Mouse (Mus musculus) midbrain, embryonic 16.5 days (tissue): ENCODE results near the gene Apob. TPM values are rescaled to one million over a fixed set of nuclear protein-coding genes. Genes with fewer than 3 reads are reported as not detected.

Experiments
- ATAC-seq: fragments of 200-750 bp; cut with Nextera tagmentation; 2 replicates; pipeline ENCODE4 v1.8.0; 2017; ENCODE audit warnings: moderate TSS enrichment
- H3K27ac ChIP-seq: fragments of 300-500 bp; sonication (generic); 2 replicates; pipeline ENCODE4 v1.5.1; 2014; ENCODE audit warnings: mild to moderate bottlenecking, low read length, mixed read lengths
- H3K27me3 ChIP-seq: fragments of 300-500 bp; sonication (generic); 2 replicates; pipeline ENCODE4 v1.6.1; 2014; ENCODE audit warnings: low read depth, low read length, mixed read lengths; ENCODE audit not compliant: control insufficient read depth, insufficient read depth
- H3K36me3 ChIP-seq: fragments of 300-500 bp; sonication (generic); 2 replicates; pipeline ENCODE4 v1.6.1; 2014; ENCODE audit warnings: mild to moderate bottlenecking, low read length, moderate library complexity, mixed read lengths; ENCODE audit not compliant: control insufficient read depth, insufficient read depth
- H3K4me1 ChIP-seq: fragments of 300-500 bp; sonication (generic); 2 replicates; pipeline ENCODE4 v1.6.1; 2014; ENCODE audit warnings: mild to moderate bottlenecking, low read length, mixed read lengths; ENCODE audit not compliant: control insufficient read depth, insufficient read depth
- H3K4me2 ChIP-seq: fragments of 300-500 bp; sonication (generic); 2 replicates; pipeline ENCODE4 v1.6.1; 2014; ENCODE audit warnings: mild to moderate bottlenecking, low read length, mixed read lengths
- H3K4me3 ChIP-seq: fragments of 300-500 bp; sonication (generic); 2 replicates; pipeline ENCODE4 v1.5.1; 2014; ENCODE audit warnings: low read depth, mild to moderate bottlenecking, low read length, moderate library complexity, mixed read lengths
- H3K9ac ChIP-seq: fragments of 300-500 bp; sonication (generic); 2 replicates; pipeline ENCODE4 v1.6.1; 2014; ENCODE audit warnings: low read depth, low read length, mixed read lengths
- H3K9me3 ChIP-seq: fragments of 300-500 bp; sonication (generic); replicated peaks from 2 replicates; pipeline ENCODE4 v1.6.1; 2014; ENCODE audit warnings: mild to moderate bottlenecking, low read length, mixed read lengths; ENCODE audit not compliant: control insufficient read depth, poor library complexity, severe bottlenecking
- WGBS: fragments of 180-500 bp; shearing (Covaris S2); extraction: QIAGEN DNeasy Blood & Tissue Kit; methylation state at CpG from one replicate; pipeline ENCODE4 v1.1.7; 2014; 5-methylcytosine and 5-hydroxymethylcytosine counted together
- polyA plus RNA-seq: library from polyadenylated mRNA; unstranded; fragments of >200 nt; fragmentation: Nextera tagmentation; extraction: Ambion mirVana; gene quantifications from 2 replicates; pipeline ENCODE4 v1.2.1, GENCODE M21; 2015

Gene Apob
- polyA plus RNA-seq, 1 experiment from 2014 or later = not detected

DNA sequence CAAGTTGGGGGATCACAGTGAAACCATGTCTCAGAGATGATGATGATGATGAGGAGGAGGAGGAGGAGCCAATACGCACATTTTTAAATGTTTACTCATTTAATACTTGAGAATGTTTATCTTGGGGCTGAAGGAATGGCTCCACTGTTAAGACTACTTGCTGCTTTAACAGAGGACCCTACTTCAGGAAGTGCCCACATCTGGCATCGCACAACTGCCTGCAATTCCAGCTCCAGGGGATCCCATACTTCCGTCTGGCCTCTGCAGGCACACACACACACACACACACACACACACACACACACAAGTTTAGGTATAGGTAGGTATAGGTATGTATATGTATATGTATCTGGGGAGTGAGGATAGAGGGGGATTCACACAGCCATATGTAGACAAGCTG is 6.6 kb upstream of the Apob start:
- WGBS = 88% methylated on average over 3 of the region's 3 CpGs

DNA sequence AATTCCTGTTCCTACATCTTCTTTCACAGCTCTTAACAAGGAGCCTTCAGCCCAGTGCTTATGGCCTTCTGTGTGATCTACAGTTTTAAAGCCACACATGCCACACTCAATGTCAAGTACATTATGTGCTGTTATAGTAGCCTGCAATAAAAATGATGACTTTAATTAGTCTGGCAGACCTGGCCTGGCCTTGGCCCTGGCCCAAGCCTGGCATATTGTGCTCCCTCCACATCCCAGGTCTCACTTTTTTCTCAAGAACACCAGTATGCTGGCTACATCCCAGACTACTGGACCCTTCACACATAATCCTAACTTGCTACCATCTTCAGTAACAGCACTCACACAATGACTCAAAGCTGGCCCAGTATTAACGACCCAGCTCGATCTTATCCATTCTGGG is 5.7 kb upstream of the Apob start:
- Histone ChIP-seq H3K27ac (no peak overlapping the region), H3K9me3 (no peaks in the 10 kb centered on the region), H3K4me3 (no peak overlapping the region), H3K9ac (no peak overlapping the region), H3K4me2 (no peak overlapping the region), H3K36me3 (no peaks in the 10 kb centered on the region), H3K27me3 (no peaks in the 10 kb centered on the region), H3K4me1 (no peaks in the 10 kb centered on the region)
- WGBS = 89% methylated on average over 2 of the region's 2 CpGs
- no peak for ATAC-seq

More for the DNA sequence above, 6.6 kb upstream of the Apob start:
- H3K9ac ChIP-seq = no peak overlapping the region
- no peaks in the 10 kb centered on the region for H3K36me3 ChIP-seq
- no peaks in the 10 kb centered on the region for H3K27me3 ChIP-seq
- H3K4me3 ChIP-seq = no peak overlapping the region
- H3K27ac ChIP-seq = no peak overlapping the region
- H3K9me3 ChIP-seq = no peaks in the 10 kb centered on the region
- no peak overlapping the region for H3K4me2 ChIP-seq
- H3K4me1 ChIP-seq = no peaks in the 10 kb centered on the region
- no peak for ATAC-seq

DNA sequence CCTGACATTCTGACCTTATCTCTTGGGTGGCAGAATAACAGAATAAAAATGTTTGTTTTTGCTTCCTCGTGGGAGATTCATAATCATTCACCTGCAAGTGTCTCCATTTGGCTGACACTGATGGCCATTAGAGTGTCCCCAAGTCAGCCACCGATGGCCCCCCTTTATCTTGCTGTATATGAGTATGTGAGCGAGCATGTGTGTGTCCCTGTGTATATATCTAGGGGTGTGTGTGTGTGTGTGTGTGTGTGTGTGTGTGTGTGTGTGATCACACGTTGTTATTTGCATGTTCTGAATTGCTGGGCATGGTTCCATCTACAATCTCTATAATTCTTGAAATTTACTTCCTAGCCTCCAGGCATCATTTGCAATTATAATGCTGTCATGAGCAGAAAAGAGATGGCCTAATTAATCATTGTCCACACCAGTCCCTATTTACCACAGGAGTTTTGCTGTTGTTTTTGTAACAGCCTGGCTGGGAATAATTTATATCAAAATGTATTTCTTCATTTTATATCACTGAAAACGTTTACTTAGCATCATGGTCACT is 3.6 kb upstream of the Apob start:
- Histone ChIP-seq H3K27me3 (no peaks in the 10 kb centered on the region), H3K36me3 (no peaks in the 10 kb centered on the region), H3K4me1 (no peaks in the 10 kb centered on the region), H3K4me3 (no peak overlapping the region), H3K4me2 (no peak overlapping the region), H3K9ac (no peak overlapping the region), H3K27ac (no peak overlapping the region), H3K9me3 (no peaks in the 10 kb centered on the region)
- WGBS = 55% methylated on average over 5 of the region's 5 CpGs
- ATAC-seq = no peak

DNA sequence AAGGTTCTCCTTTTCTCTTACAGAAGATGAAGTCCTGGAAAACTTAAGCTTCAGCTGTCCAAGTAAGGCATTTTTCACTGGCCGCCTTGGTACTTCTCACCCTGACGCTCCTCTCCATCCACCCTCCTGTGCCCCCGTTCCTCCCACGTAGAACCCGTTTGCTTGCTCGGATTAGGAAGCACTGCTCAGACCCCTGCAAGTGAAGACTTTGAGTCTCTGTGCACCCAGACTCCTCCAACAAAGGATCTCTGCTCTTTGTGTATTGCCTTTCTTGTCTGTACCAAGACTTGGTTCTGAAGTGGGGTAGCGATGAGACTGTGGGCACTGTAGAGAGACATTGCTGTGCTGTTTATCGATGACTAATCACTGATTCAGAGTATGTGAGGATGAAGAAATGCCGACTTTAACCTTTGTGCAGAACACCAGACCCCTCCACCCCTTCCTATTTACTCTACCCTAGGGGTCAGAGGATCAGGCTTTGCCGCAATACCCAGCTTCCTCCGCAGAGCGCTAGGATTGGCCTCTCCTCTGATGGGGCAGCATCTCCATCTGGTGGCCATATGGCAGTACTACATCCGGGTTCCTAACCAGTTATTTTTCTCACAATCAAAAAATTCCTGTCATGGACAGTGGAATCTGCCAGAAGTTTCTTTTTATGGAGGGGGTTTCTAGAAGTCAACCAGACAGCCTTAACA is 889 bp downstream of the Apob start:
- peak; percentile 90 for ATAC-seq
- H3K4me3 ChIP-seq = no peak overlapping the region
- H3K9me3 ChIP-seq = no peaks in the 10 kb centered on the region
- no peaks in the 10 kb centered on the region for H3K4me1 ChIP-seq
- no peaks in the 10 kb centered on the region for H3K36me3 ChIP-seq
- no peaks in the 10 kb centered on the region for H3K27me3 ChIP-seq
- no peak overlapping the region for H3K27ac ChIP-seq
- WGBS = 41% methylated on average over 13 of the region's 13 CpGs
- H3K4me2 ChIP-seq = peak overlapping the region; percentile 29; the same call in 1 of the 2 replicates
- H3K9ac ChIP-seq = no peak overlapping the region

DNA sequence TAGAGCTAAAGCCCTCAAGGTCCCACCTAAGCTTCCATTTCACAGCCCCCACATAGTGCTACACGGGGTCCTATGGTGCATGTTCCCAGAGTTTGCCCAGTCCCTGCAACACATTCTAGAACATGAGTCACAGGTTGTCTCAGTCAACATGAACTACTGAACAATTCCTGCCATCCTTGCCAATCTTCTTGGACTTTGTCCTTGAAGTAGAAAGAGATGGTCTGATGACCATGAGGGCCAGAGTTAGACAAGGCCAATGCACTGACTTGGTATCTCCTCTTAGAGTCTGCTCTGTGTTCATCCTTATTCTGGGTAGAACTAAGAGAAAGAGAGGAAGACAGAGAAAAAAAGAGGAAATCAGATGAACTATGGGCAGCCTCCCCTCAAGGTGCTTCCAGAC is 7.0 kb downstream of the Apob start:
- Histone ChIP-seq H3K4me3 (no peak overlapping the region), H3K27me3 (no peaks in the 10 kb centered on the region), H3K9me3 (no peaks in the 10 kb centered on the region), H3K36me3 (no peaks in the 10 kb centered on the region), H3K4me1 (no peaks in the 10 kb centered on the region), H3K9ac (no peak overlapping the region), H3K4me2 (no peak overlapping the region), H3K27ac (no peak overlapping the region)
- WGBS = 85% methylated on average over 1 of the region's 1 CpGs
- no peak for ATAC-seq

DNA sequence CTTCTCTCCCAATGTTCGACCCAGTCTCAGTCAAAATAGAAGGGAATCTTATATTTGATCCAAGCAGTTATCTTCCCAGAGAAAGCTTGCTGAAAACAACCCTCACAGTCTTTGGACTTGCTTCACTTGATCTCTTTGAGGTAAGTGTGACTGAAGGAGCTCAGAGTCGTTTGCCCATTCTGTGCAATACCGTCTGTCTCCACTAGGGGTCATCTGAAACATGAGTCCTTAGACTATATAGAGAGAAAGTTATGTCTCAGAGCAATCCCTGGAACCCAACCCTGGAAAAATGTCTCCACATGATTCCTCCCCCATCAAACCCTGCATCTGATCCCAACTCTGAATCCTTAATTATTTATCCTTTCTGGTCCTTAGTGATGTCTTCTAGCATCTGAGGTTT is 13.4 kb downstream of the Apob start:
- no peak overlapping the region for H3K27ac ChIP-seq
- no peaks in the 10 kb centered on the region for H3K9me3 ChIP-seq
- no peak overlapping the region for H3K9ac ChIP-seq
- no peak overlapping the region for H3K4me3 ChIP-seq
- WGBS = 11% methylated on average over 3 of the region's 3 CpGs
- H3K36me3 ChIP-seq = no peaks in the 10 kb centered on the region
- no peaks in the 10 kb centered on the region for H3K27me3 ChIP-seq
- H3K4me2 ChIP-seq = no peak overlapping the region
- H3K4me1 ChIP-seq = no peaks in the 10 kb centered on the region
- ATAC-seq = no peak

DNA sequence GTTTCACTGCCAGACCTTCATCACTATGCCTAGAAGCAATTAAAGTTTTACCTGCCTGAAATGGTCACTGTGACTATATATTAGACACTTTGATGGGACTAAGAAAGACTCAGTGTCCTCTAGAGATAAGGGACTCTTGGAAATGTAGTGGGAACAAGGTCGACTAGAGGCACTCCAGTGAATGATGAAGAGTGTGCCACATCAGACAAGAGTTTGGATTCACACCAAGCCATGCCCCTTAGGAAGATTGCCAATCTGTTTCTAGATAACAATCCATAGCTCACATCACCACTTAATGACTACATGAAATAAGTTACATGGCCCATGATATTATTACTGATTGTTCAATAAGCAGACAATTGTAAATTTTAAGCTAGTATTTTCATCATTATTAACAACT is 14.1 kb downstream of the Apob start:
- WGBS = 40% methylated on average over 1 of the region's 1 CpGs
- H3K27ac ChIP-seq = no peak overlapping the region

DNA sequence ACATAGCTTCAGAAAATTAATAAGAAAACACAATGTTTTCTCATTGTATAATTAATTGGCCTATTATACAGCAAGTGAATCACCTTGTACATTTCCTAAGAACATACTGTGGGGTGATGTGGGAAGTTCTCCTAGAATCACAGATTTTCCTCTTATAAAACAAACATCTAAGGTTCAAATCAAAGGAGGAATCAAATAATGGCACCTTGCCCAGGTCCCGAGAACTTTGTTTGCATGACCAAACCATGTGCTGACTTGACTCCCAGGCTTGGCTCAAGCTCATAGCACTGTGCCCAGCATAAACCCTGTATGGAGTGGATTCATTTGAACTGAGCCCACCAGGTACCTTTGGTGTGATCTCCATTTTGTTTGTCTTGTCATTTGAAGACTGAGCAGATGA is 43.5 kb downstream of the Apob start:
- H3K9ac ChIP-seq = no peak overlapping the region
- no peak overlapping the region for H3K27ac ChIP-seq
- no peak overlapping the region for H3K4me2 ChIP-seq
- H3K36me3 ChIP-seq = no peaks in the 10 kb centered on the region
- H3K9me3 ChIP-seq = no peaks in the 10 kb centered on the region
- no peaks in the 10 kb centered on the region for H3K4me1 ChIP-seq
- no peak overlapping the region for H3K4me3 ChIP-seq
- no peaks in the 10 kb centered on the region for H3K27me3 ChIP-seq
- ATAC-seq = no peak
- 88% methylated on average over 1 of the region's 1 CpGs for WGBS

More for the DNA sequence above, 14.1 kb downstream of the Apob start:
- Histone ChIP-seq H3K4me2 (no peak overlapping the region), H3K4me3 (no peak overlapping the region), H3K4me1 (no peaks in the 10 kb centered on the region), H3K9ac (no peak overlapping the region), H3K36me3 (no peaks in the 10 kb centered on the region), H3K9me3 (no peaks in the 10 kb centered on the region), H3K27me3 (no peaks in the 10 kb centered on the region)
- ATAC-seq = no peak

DNA sequence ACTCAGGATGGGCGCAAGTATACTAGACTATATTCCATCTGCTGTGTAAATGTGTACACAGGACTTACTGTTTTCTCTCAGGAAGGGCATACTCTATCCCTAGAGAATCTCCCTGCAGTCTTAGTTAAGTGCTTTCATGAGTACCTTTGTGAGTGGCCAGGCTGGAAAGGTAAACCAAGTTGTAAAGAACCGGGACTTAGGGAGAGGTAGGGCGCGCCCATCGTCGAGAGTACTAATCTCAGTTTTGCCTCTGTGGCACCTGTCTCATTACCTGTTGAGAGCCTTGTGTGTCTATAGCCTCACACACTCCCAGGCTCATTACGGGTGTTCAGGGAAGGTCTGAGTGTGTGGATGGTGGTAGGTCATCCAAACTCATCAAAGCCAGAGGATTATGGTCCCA is 52.1 kb downstream of the Apob start:
- H3K4me3 ChIP-seq = no peak overlapping the region
- H3K4me2 ChIP-seq = no peak overlapping the region
- no peaks in the 10 kb centered on the region for H3K36me3 ChIP-seq
- no peaks in the 10 kb centered on the region for H3K4me1 ChIP-seq
- WGBS = 94% methylated on average over 7 of the region's 7 CpGs
- no peak overlapping the region for H3K27ac ChIP-seq
- peaks cover 14% of the 10 kb centered on the region; the same call in 1 of the 2 replicates for H3K27me3 ChIP-seq
- no peak for ATAC-seq
- H3K9me3 ChIP-seq = no peaks in the 10 kb centered on the region
- H3K9ac ChIP-seq = no peak overlapping the region
